ENCODE assay signal across 22 mouse cellular contexts in the genomic region with DNA sequence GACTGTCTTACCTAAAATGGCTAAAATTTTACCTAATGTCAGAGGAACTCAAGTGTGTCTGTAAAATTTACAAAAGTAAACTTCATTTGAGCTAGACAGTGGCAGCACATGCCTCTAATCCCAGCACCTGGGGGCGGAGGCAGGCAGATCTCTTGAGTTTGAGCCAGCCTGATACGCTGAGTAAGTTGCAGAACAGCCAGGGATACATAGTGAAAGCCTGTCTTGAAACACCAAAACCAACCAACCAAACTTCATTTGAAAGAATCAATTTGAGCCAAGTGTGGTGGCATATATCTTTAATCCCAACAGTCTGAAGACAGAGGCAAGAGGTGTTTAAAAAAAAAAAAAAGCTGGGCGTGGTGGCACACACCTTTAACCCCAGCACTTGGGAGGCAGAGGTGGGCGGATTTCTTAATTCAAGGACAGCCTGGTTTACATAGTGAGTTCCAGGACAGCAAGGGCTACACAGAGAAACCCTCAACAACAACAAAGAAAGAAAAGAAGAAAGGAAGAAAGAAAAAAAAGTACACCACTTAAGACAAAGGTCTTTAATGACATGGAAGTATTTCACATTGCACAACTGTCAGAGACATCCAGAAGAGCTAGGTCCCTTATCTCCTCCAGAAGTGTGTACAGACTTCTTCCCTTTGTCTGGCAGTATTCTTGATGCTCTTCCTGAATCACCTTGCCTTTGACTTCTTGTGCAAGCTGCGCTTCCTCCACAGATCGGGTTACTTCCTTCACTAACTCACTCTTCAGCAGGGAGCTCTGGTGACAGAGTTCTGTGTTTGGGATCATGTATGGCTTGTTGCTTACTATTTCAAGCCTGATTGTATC. TPM values are rescaled to one million over a fixed set of nuclear protein-coding genes. Genes with fewer than 3 reads are reported as not detected.
DNase-seq lines count a peak whose midpoint lies in the region; ATAC-seq and TF ChIP-seq lines count a peak whose summit lies in the region.
"Had no signal": no experiment of that assay in that cellular context is flagged by ENCODE, and none has a peak within 500 bp of the region (broad histone marks: within the 10 kb centered on the region; RNA-seq: fewer than 3 reads in every experiment).

No protein-coding gene starts in this region.

- no peaks in the 10 kb centered on the region for H3K9me3 ChIP-seq in stomach, embryonic 14.5 days (ENCODE audit: control insufficient read depth, low read depth, low read length)
- H3K9me3 ChIP-seq in stomach, postnatal 0 days (ENCODE audit: control insufficient read depth, low read length) = no peaks in the 10 kb centered on the region
- H3K9me3 ChIP-seq: embryonic facial prominence, embryonic 15.5 days; G1E; hindbrain, embryonic 13.5 days; kidney, embryonic 15.5 days had no signal

- no peaks in the 10 kb centered on the region for H3K4me1 ChIP-seq in stomach, embryonic 14.5 days (ENCODE audit: control insufficient read depth, insufficient read depth, low read length)
- H3K4me1 ChIP-seq in stomach, postnatal 0 days (replicated peaks; ENCODE audit: control insufficient read depth, insufficient read depth) = no peaks in the 10 kb centered on the region
- H3K4me1 ChIP-seq: embryonic facial prominence, embryonic 15.5 days; hindbrain, embryonic 13.5 days; kidney, embryonic 15.5 days had no signal

- no peak for DNase-seq in stomach, postnatal 0 days (ENCODE audit: low spot score)
- DNase-seq in ES-CJ7 (ENCODE audit: low read depth, low spot score) (peak; percentile 33), R1 (ENCODE audit: low read depth, low spot score) (peak; percentile 40), adipocyte (ENCODE audit: low spot score) (no peak)
- no peak for DNase-seq in cerebellum, adult 9-11 months
- DNase-seq: adrenal gland, postnatal 10 days; cerebellum, adult 11-12 months; cerebellum, postnatal 10 days; embryo, embryonic 11 days; gastrocnemius, postnatal 10 days; heart, postnatal 10 days; kidney, adult 2 months had no signal

- 0 out of 2 replicates have a peak overlapping the region, but pooled peaks have one; percentile 7 for H3K9ac ChIP-seq in stomach, embryonic 14.5 days (replicated peaks; ENCODE audit: low read depth, low read length)
- H3K9ac ChIP-seq in stomach, postnatal 0 days (ENCODE audit: low read length) = no peak overlapping the region
- H3K9ac ChIP-seq: embryonic facial prominence, embryonic 15.5 days; hindbrain, embryonic 13.5 days; kidney, embryonic 15.5 days had no signal

- H3K36me3 ChIP-seq in stomach, embryonic 14.5 days (ENCODE audit: control insufficient read depth, insufficient read depth, low read length) = peaks cover 50% of the 10 kb centered on the region
- peaks cover 22% of the 10 kb centered on the region for H3K36me3 ChIP-seq in stomach, postnatal 0 days (ENCODE audit: control insufficient read depth, insufficient read depth, low read length)

- TF ChIP-seq CTCF in stomach, postnatal 0 days (IDR thresholded peaks at IDR 0.05; ENCODE audit: low read depth) = no peak

- WGBS in stomach, embryonic 14.5 days = 81% methylated on average over 6 of the region's 6 CpGs
- 80% methylated on average over 6 of the region's 6 CpGs for WGBS in stomach, postnatal 0 days

- no peak overlapping the region for H3K4me3 ChIP-seq in stomach, embryonic 14.5 days (ENCODE audit: low read depth, low read length)
- no peak overlapping the region for H3K4me3 ChIP-seq in stomach, postnatal 0 days (ENCODE audit: low read depth, low read length)
- H3K4me3 ChIP-seq: embryonic facial prominence, embryonic 15.5 days; erythroblast, embryonic 14.5 days; hindbrain, embryonic 13.5 days; kidney, embryonic 15.5 days had no signal

- H3K4me2 ChIP-seq in stomach, embryonic 14.5 days (replicated peaks; ENCODE audit: low read depth, low read length) = no peak overlapping the region
- no peak overlapping the region for H3K4me2 ChIP-seq in stomach, postnatal 0 days (replicated peaks; ENCODE audit: low read depth)
- H3K4me2 ChIP-seq: embryonic facial prominence, embryonic 15.5 days; hindbrain, embryonic 13.5 days; kidney, embryonic 15.5 days had no signal

- no peak for TF ChIP-seq EP300 in stomach, postnatal 0 days (optimal IDR thresholded peaks at IDR 0.05)

- no peaks in the 10 kb centered on the region for H3K27me3 ChIP-seq in stomach, embryonic 14.5 days (ENCODE audit: control insufficient read depth, insufficient read depth, low read length)
- H3K27me3 ChIP-seq in stomach, postnatal 0 days (ENCODE audit: control insufficient read depth, insufficient read depth, low read length) = no peaks in the 10 kb centered on the region
- H3K27me3 ChIP-seq: embryonic facial prominence, embryonic 15.5 days; hindbrain, embryonic 13.5 days; kidney, embryonic 15.5 days; Patski had no signal

- no peak for ATAC-seq in stomach, embryonic 14.5 days (ENCODE audit: insufficient number of reproducible peaks, insufficient read depth, low FRiP score, low read depth)
- no peak for ATAC-seq in stomach, postnatal 0 days (ENCODE audit: low FRiP score, low TSS enrichment)
- no peak for ATAC-seq in erythroid progenitor cell, adult 5-6 weeks (replicated peaks; ENCODE audit: low FRiP score, poor library complexity, severe bottlenecking)
- ATAC-seq: forebrain, embryonic 16.5 days; hindbrain, postnatal 0 days; Patski had no signal

- H3K27ac ChIP-seq in stomach, embryonic 14.5 days (ENCODE audit: low read length) = no peak overlapping the region
- no peak overlapping the region for H3K27ac ChIP-seq in stomach, postnatal 0 days (replicated peaks)
- H3K27ac ChIP-seq: embryonic facial prominence, embryonic 15.5 days; hindbrain, embryonic 13.5 days; hindbrain, postnatal 0 days; kidney, embryonic 15.5 days had no signal

RNA-seq across cellular contexts. Expression of a gene that starts 25.3 kb away (rescaled TPM):
- 219 and 235 TPM in 2 replicates for polyA plus RNA-seq in stomach, embryonic 14.5 days (2014; fragmentation: Nextera tagmentation; extraction: Ambion mirVana)
- polyA plus RNA-seq in stomach, postnatal 0 days (2015; fragmentation: Nextera tagmentation; extraction: Ambion mirVana) = 81.1 and 85.7 TPM in 2 replicates
- 185 and 187 TPM in 2 replicates for total RNA-seq in erythroid progenitor cell, adult 5-6 weeks (2015; ENCODE audit: low replicate concordance)
- 132 and 168 TPM in 2 replicates for total RNA-seq in erythroid progenitor cell, adult 5-6 weeks (2017; ENCODE audit: low replicate concordance)

RNA-seq across cellular contexts. Expression of a gene that starts 34.4 kb away (rescaled TPM):
- 22.9 and 23.4 TPM in 2 replicates for polyA plus RNA-seq in stomach, embryonic 14.5 days (2014; fragmentation: Nextera tagmentation; extraction: Ambion mirVana)
- polyA plus RNA-seq in stomach, postnatal 0 days (2015; fragmentation: Nextera tagmentation; extraction: Ambion mirVana) = 6.9 and 7.2 TPM in 2 replicates
- total RNA-seq in erythroid progenitor cell, adult 5-6 weeks (2015; ENCODE audit: low replicate concordance) = 6.3 and 9.7 TPM in 2 replicates
- total RNA-seq in erythroid progenitor cell, adult 5-6 weeks (2017; ENCODE audit: low replicate concordance) = 10.4 and 11.1 TPM in 2 replicates

RNA-seq across cellular contexts. Expression of a gene that starts 53.3 kb away (rescaled TPM):
- 77.4 and 79.3 TPM in 2 replicates for polyA plus RNA-seq in stomach, embryonic 14.5 days (2014; fragmentation: Nextera tagmentation; extraction: Ambion mirVana)
- 84.1 and 85.0 TPM in 2 replicates for polyA plus RNA-seq in stomach, postnatal 0 days (2015; fragmentation: Nextera tagmentation; extraction: Ambion mirVana)
- total RNA-seq in erythroid progenitor cell, adult 5-6 weeks (2015; ENCODE audit: low replicate concordance) = 10.1 and 23.1 TPM in 2 replicates
- total RNA-seq in erythroid progenitor cell, adult 5-6 weeks (2017; ENCODE audit: low replicate concordance) = 10.1 and 23.3 TPM in 2 replicates

Comparison
In these comparisons a context has a peak if more than half of its experiments do, and no peak if none do; other contexts are left out.
1. DNase-seq: peak in ES-CJ7 (single experiment) and R1 (single experiment); none in stomach, postnatal 0 days (single experiment), adipocyte (single experiment) and cerebellum, adult 9-11 months (single experiment).